Mouse (Mus musculus) liver, embryonic 14 days (tissue): Measurements from ENCODE around the gene Ttc6. TPM values are rescaled to one million over a fixed set of nuclear protein-coding genes. Genes with fewer than 3 reads are reported as not detected.

Source experiments
- polyA plus RNA-seq: library from polyadenylated mRNA; depleted of rRNA; stranded (reverse); fragments of >200 nt; gene quantifications from 2 replicates; pipeline ENCODE4 v1.2.3, GENCODE M21; 2012; rRNA removed

The Ttc6 gene
- polyA plus RNA-seq = 0.05 and 0.06 TPM in 2 replicates

GRCm38 (mm10) chr12:57563909-57564308, at the start of gene Ttc6:
Gene Ttc6 (plus strand): TSS chr12:57564113.

GRCm38 (mm10) chr12:57546415-57547201, 17.3 kb upstream of the Ttc6 start, which contains the start of gene Foxa1:
Gene Foxa1 (minus strand): TSS chr12:57546916.

Other genes starting within 250 kb of the Ttc6 start
- gene Foxa1, start 17.2 kb upstream of the Ttc6 start, polyA plus RNA-seq = 1.5 and 2.0 TPM in 2 replicates